Mouse (Mus musculus) limb, embryonic 11.5 days (tissue): ENCODE measurements around the gene Bub1b. TPM values are rescaled to one million over a fixed set of nuclear protein-coding genes. Genes with fewer than 3 reads are reported as not detected.
A peak's percentile ranks its signal among the peaks of the same experiment; 100 is the strongest.

Experiments
- ATAC-seq: fragments of 200-750 bp; cut with Nextera tagmentation; 2 replicates; pipeline ENCODE4 v1.8.0; 2017; ENCODE audit warnings: low read depth; ENCODE audit not compliant: insufficient number of reproducible peaks, low FRiP score, low TSS enrichment
- DNase-seq: peaks from one replicate; pipeline ENCODE4 v3.0.0-alpha.2; 2015; ENCODE audit warnings: low spot score
- H3K27ac ChIP-seq: fragments of 300-500 bp; sonication (generic); replicated peaks from 2 replicates; pipeline ENCODE4 v1.5.1; 2014; ENCODE audit warnings: low read depth, mild to moderate bottlenecking, low read length
- H3K27me3 ChIP-seq: fragments of 300-500 bp; sonication (generic); 2 replicates; pipeline ENCODE4 v1.6.1; 2014; ENCODE audit warnings: mild to moderate bottlenecking, low read length, mixed read lengths; ENCODE audit not compliant: control insufficient read depth, insufficient read depth
- H3K36me3 ChIP-seq: fragments of 300-500 bp; sonication (generic); 2 replicates; pipeline ENCODE4 v1.6.1; 2014; ENCODE audit warnings: mild to moderate bottlenecking, low read length, moderate library complexity, mixed read lengths; ENCODE audit not compliant: control insufficient read depth, insufficient read depth
- H3K4me1 ChIP-seq: fragments of 300-500 bp; sonication (generic); 2 replicates; pipeline ENCODE4 v1.6.1; 2014; ENCODE audit warnings: low read length, mixed read lengths; ENCODE audit not compliant: control insufficient read depth, insufficient read depth
- H3K4me2 ChIP-seq: fragments of 300-500 bp; sonication (generic); 2 replicates; pipeline ENCODE4 v1.6.1; 2014; ENCODE audit warnings: low read depth, mild to moderate bottlenecking, moderate library complexity; ENCODE audit not compliant: severe bottlenecking
- H3K4me3 ChIP-seq: fragments of 300-500 bp; sonication (generic); 2 replicates; pipeline ENCODE4 v1.5.1; 2014; ENCODE audit warnings: low read depth, low read length
- H3K9ac ChIP-seq: fragments of 300-500 bp; sonication (generic); 2 replicates; pipeline ENCODE4 v1.6.1; 2014; ENCODE audit warnings: mild to moderate bottlenecking, low read length
- H3K9me3 ChIP-seq: fragments of 300-500 bp; sonication (generic); 2 replicates; pipeline ENCODE4 v1.6.1; 2016; ENCODE audit warnings: low read length; ENCODE audit not compliant: control insufficient read depth
- WGBS: fragments of 180-500 bp; shearing (Covaris S2); extraction: QIAGEN DNeasy Blood & Tissue Kit; methylation state at CpG from one replicate; pipeline ENCODE4 v1.1.7; 2014; 5-methylcytosine and 5-hydroxymethylcytosine counted together
- polyA plus RNA-seq: library from polyadenylated mRNA; unstranded; fragments of >200 nt; fragmentation: Nextera tagmentation; extraction: Ambion mirVana; gene quantifications from 2 replicates; pipeline ENCODE4 v1.2.1, GENCODE M21; 2014

Gene Bub1b
- polyA plus RNA-seq, 1 experiment from 2014 or later = 145 TPM

DNA sequence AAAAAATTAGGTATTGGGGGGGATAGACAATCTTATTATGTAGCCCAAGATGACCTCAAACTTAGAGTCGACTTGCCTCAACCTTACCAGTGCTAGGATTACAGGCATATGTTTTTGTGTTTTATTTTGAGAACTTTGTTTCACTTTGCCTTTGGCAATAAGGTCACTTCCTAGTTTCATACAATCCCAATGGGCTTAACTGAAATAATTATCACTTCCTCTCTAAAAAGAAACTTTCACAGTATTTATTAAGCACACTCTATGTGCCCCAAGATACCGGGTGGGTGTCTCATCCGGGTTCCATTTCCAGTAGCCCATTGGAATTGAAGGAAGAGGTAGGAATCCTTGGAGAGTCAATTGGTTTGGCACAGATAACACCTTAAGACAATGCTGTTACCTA lies 35.6 kb upstream of the Bub1b start:
- H3K9me3 ChIP-seq = no peaks in the 10 kb centered on the region
- H3K4me3 ChIP-seq = no peak overlapping the region
- no peak overlapping the region for H3K9ac ChIP-seq
- H3K4me2 ChIP-seq = no peak overlapping the region
- H3K27me3 ChIP-seq = no peaks in the 10 kb centered on the region
- no peak overlapping the region for H3K27ac ChIP-seq
- no peak for DNase-seq
- H3K36me3 ChIP-seq = 0 out of 2 replicates have a peak, but pooled peaks cover 2% of the 10 kb centered on the region
- WGBS = 93% methylated on average over 3 of the region's 3 CpGs
- no peak for ATAC-seq
- H3K4me1 ChIP-seq = no peaks in the 10 kb centered on the region

DNA sequence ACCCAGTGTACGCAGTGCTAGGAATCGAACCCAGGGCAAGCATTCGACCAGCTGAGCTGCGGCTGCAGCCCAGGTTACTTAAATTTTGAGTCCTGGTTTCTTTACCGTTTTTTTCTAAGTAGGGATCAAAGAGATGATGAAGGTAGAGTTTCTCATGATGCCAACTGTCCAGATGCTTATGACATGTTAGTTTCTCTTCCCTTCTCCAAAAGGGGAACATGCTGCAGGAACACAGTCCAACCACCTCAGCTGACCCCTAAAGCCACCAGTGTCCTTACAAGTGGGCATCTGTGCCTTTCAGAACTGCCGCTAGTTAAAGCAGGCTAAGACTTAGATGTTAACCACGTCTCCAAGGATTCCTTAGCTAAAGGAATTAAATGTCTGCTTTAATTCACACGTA lies 30.8 kb upstream of the Bub1b start:
- DNase-seq (no peak), ATAC-seq (no peak)
- Histone ChIP-seq H3K9ac (no peak overlapping the region), H3K4me1 (no peaks in the 10 kb centered on the region), H3K9me3 (no peaks in the 10 kb centered on the region), H3K27me3 (no peaks in the 10 kb centered on the region), H3K4me2 (no peak overlapping the region), H3K36me3 (0 out of 2 replicates have a peak, but pooled peaks cover 2% of the 10 kb centered on the region), H3K27ac (no peak overlapping the region), H3K4me3 (no peak overlapping the region)
- WGBS = 86% methylated on average over 8 of the region's 8 CpGs

DNA sequence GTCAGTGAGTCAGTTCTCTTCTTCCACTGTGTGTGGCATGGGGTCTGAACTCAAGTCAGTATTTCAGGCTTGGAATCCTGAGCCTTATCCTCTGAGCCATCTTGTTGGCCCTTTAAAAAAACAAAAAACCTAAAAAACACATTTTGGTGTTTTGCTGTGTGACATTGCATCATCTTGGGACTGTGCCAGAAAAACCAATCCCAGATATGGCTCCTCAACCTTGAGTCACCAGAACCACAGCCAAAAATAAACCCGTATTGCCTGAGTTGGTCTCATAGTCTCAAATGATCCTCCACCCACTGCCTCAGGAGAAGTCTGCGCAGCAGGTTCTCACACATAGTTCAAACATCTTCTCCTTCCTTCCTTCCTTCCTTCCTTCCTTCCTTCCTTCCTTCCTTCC lies 27.1 kb upstream of the Bub1b start:
- 85% methylated on average over 2 of the region's 2 CpGs for WGBS
- H3K36me3 ChIP-seq = no peaks in the 10 kb centered on the region

DNA sequence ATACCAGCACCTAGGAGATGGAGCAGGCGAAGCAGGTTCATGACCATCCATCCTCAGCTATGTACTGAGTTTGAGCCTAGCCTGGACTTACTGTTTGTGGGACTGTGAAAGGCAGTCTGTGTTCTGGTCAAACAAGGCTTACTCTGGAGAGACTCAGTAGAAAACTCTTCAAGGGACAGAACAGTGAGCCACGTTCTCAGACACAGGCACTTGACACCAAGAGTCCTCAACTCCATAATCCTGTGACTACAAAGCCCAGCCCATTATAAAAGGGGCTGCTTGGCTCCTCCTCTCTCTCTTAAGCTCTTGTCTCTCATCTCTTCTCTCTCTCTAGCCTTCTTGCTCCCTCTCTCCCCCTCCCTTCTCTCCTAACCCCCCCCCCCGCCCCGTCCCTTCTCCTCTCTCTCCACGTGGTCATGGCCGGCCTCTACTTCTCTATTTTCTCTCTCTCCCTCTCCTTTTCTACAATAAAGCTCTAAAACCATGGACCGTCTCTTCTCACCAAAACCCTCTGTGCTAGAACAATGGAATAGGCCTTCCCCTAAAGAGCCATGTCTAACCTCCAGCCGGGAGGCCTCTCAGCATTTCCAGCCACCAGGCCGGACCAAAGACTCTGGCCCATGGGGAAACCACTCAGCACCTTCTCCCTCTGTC lies 25.7 kb upstream of the Bub1b start:
- Histone ChIP-seq H3K4me3 (no peak overlapping the region), H3K36me3 (no peaks in the 10 kb centered on the region), H3K4me2 (no peak overlapping the region), H3K27ac (no peak overlapping the region), H3K4me1 (no peaks in the 10 kb centered on the region), H3K9ac (no peak overlapping the region), H3K9me3 (no peaks in the 10 kb centered on the region), H3K27me3 (no peaks in the 10 kb centered on the region)
- DNase-seq (no peak), ATAC-seq (no peak)
- 74% methylated on average over 9 of the region's 9 CpGs for WGBS

More for the DNA sequence above, 27.1 kb upstream of the Bub1b start:
- ATAC-seq (no peak), DNase-seq (no peak)
- no peaks in the 10 kb centered on the region for H3K4me1 ChIP-seq
- H3K27me3 ChIP-seq = no peaks in the 10 kb centered on the region
- H3K9me3 ChIP-seq = no peaks in the 10 kb centered on the region
- H3K4me2 ChIP-seq = no peak overlapping the region
- no peak overlapping the region for H3K4me3 ChIP-seq
- no peak overlapping the region for H3K27ac ChIP-seq
- no peak overlapping the region for H3K9ac ChIP-seq

DNA sequence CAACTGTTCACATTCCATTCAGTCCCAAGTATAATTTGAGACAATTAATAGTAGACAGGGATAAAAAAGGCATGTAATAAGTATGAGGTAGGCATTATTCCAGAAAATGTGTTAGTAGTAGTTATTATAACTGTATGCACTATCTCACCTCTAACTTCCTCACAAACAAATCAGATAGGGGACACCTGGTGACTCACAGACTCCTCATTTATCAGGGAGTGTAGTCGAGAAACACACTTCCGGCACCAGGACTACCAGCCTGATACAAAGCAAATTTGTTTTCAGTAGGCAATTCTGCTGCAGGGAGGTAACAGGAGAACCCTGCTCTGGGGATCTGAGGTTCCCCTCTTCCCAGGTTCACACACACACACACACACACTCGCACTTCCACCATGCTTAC lies 24.9 kb upstream of the Bub1b start:
- H3K9me3 ChIP-seq = no peaks in the 10 kb centered on the region
- ATAC-seq = no peak
- H3K9ac ChIP-seq = no peak overlapping the region
- no peak for DNase-seq
- H3K27ac ChIP-seq = no peak overlapping the region
- WGBS = 89% methylated on average over 3 of the region's 3 CpGs
- no peak overlapping the region for H3K4me2 ChIP-seq
- H3K4me3 ChIP-seq = no peak overlapping the region
- no peaks in the 10 kb centered on the region for H3K27me3 ChIP-seq
- no peaks in the 10 kb centered on the region for H3K36me3 ChIP-seq
- H3K4me1 ChIP-seq = no peaks in the 10 kb centered on the region

DNA sequence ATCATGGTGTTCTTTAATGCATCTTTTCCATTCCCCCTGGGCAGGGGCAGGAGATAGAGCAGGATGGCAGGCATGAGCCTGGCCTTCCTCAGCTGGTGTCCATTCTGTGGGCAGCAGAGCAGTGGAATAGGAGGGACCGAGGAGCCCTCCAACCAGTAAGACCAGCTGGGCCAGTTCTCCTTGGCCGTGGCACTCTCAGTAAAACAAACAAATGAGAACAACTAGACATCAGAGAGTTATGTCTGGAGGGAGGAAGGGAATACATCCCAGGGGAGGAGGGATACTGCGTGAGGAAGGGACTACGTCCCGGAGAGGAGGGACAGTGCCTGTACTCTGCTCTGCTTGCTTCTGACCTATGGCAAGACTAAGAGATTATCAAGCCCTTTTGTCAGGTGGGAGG lies 12.0 kb upstream of the Bub1b start:
- no peak overlapping the region for H3K9ac ChIP-seq
- no peak overlapping the region for H3K27ac ChIP-seq
- ATAC-seq (no peak), DNase-seq (no peak)
- H3K27me3 ChIP-seq = no peaks in the 10 kb centered on the region
- no peak overlapping the region for H3K4me3 ChIP-seq
- H3K9me3 ChIP-seq = no peaks in the 10 kb centered on the region
- H3K4me1 ChIP-seq = no peaks in the 10 kb centered on the region
- no peaks in the 10 kb centered on the region for H3K36me3 ChIP-seq
- H3K4me2 ChIP-seq = no peak overlapping the region
- WGBS = 74% methylated on average over 5 of the region's 5 CpGs

DNA sequence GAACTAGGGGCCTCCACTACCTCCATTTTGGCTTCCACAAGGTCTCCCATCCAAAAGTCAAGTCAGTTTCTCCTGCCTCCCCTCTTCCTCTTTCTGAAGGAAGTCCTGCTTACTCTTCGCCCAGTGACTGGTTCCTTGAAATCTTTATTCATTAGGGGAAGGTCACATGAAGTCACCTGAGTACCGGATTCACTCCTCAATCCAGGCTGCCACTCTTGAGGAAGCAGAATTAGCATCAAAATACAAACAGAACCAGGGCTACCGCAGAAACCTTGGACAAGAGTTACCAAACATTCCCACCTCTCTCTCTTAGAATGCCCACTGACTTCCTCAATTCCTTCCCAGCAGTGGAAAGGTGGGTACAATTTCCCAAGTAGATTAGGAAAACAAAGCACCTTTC lies 10.3 kb upstream of the Bub1b start:
- Histone ChIP-seq H3K27ac (no peak overlapping the region), H3K4me1 (no peaks in the 10 kb centered on the region), H3K9ac (no peak overlapping the region), H3K27me3 (no peaks in the 10 kb centered on the region), H3K36me3 (no peaks in the 10 kb centered on the region), H3K4me2 (no peak overlapping the region), H3K9me3 (no peaks in the 10 kb centered on the region), H3K4me3 (no peak overlapping the region)
- DNase-seq (no peak), ATAC-seq (no peak)
- WGBS = 76% methylated on average over 3 of the region's 3 CpGs

DNA sequence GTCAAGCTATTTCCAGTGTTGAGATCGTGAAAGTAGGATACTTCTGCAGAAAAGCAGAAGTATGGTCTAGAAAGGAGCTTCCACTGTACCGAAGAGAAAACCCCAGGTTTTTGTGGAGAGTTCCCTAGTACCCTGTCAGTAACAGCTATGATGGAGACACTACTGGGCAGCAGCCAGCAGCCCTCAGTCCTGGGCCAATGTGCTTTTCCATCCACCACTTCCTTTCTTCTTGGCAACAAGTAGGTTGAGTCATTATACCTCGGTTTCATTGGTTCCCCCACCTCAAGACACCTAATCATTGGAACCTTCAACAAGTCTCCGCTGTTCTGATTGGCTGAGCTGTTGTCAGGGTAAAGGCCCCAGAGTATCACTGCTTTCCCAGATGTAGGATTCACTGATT lies 6.9 kb upstream of the Bub1b start:
- no peak overlapping the region for H3K27ac ChIP-seq
- H3K4me1 ChIP-seq = no peaks in the 10 kb centered on the region
- no peak overlapping the region for H3K9ac ChIP-seq
- no peaks in the 10 kb centered on the region for H3K27me3 ChIP-seq
- H3K9me3 ChIP-seq = no peaks in the 10 kb centered on the region
- H3K4me2 ChIP-seq = no peak overlapping the region
- ATAC-seq (no peak), DNase-seq (no peak)
- H3K4me3 ChIP-seq = no peak overlapping the region
- WGBS = 87% methylated on average over 4 of the region's 4 CpGs
- no peaks in the 10 kb centered on the region for H3K36me3 ChIP-seq

DNA sequence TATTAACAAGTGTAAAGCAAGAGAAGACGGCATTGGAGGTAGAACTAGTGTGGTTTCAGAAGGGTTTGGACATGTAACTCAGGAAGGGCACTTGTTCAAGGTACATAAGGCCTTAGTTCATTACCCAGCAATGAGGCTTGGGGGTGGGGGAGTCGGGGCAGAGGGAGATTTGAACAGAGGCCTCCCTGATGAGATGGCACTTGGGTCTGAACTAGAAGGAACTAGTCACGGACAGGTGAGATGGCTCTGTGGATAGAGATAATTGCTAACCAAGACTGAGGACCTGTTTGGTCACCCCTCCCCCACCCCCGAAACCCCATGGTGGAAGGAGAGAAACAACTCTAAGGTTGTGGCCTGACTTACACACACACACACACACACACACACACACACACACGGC lies 1.1 kb downstream of the Bub1b start:
- DNase-seq (no peak), ATAC-seq (no peak)
- H3K36me3 ChIP-seq = peaks cover 11% of the 10 kb centered on the region; the same call in 1 of the 2 replicates
- H3K4me2 ChIP-seq = peak overlapping the region; percentile 61
- H3K27ac ChIP-seq = no peak overlapping the region
- H3K9ac ChIP-seq = peak overlapping the region; percentile 64; the same call in 1 of the 2 replicates
- H3K27me3 ChIP-seq = no peaks in the 10 kb centered on the region
- H3K4me3 ChIP-seq = peak overlapping the region; percentile 51
- WGBS = 42% methylated on average over 5 of the region's 5 CpGs
- H3K4me1 ChIP-seq = no peaks in the 10 kb centered on the region
- no peaks in the 10 kb centered on the region for H3K9me3 ChIP-seq
